Mouse (Mus musculus): Measurements from ENCODE around the gene Lhpp.

Lhpp gene

GRCm38 (mm10) chr7:132738844-132739243, 128.4 kb downstream of the Lhpp start:
- DNase-seq (ENCODE audit: low spot score in 2 of 2), result no peak

- no peak for DNase-seq (ENCODE audit: low spot score in 2 of 2)
These were observed 129.4 kb downstream of the Lhpp start for GRCm38 (mm10) chr7:132739829-132740228.

GRCm38 (mm10) chr7:132742912-132743311, 132.5 kb downstream of the Lhpp start:
- DNase-seq (ENCODE audit: low spot score in 2 of 2), result no peak

GRCm38 (mm10) chr7:132747096-132747495, 136.7 kb downstream of the Lhpp start:
- no peak for DNase-seq (ENCODE audit: low spot score in 2 of 2)

- DNase-seq (ENCODE audit: low spot score in 2 of 2), result no peak
These were observed 137.8 kb downstream of the Lhpp start for GRCm38 (mm10) chr7:132748076-132748769.

GRCm38 (mm10) chr7:132749504-132749903, 139.1 kb downstream of the Lhpp start:
- DNase-seq (ENCODE audit: low spot score in 2 of 2), result no peak

- no peak for DNase-seq (ENCODE audit: low spot score in 2 of 2)
These were observed 141.3 kb downstream of the Lhpp start for GRCm38 (mm10) chr7:132751716-132752115.

GRCm38 (mm10) chr7:132753518-132754388, 143.3 kb downstream of the Lhpp start:
- DNase-seq (ENCODE audit: low spot score in 2 of 2), result no peak

- DNase-seq (ENCODE audit: low spot score in 2 of 2), result no peak
These were observed 143.9 kb downstream of the Lhpp start for GRCm38 (mm10) chr7:132754389-132754750.
